ENCODE assay signal across 8 mouse cellular contexts in genomic region chr7:30444971-30445751, GRCm38 (mm10). TPM values are rescaled to one million over a fixed set of nuclear protein-coding genes. Genes with fewer than 3 reads are reported as not detected.
DNase-seq lines count a peak whose midpoint lies in the region; ATAC-seq and TF ChIP-seq lines count a peak whose summit lies in the region.

Gene Aplp1 (minus strand): TSS chr7:30445535.

- H3K4me3 ChIP-seq in ES-Bruce4 (ENCODE audit: low read depth, low read length) = peak within 1 kb of the TSS; percentile 58
- peak within 1 kb of the TSS; percentile 71 for H3K4me3 ChIP-seq in embryonic facial prominence, embryonic 13.5 days
- H3K4me3 ChIP-seq in liver, postnatal 0 days (ENCODE audit: low read depth, low read length) = peak within 1 kb of the TSS; percentile 50
- peak within 1 kb of the TSS; percentile 83 for H3K4me3 ChIP-seq in neural tube, embryonic 15.5 days (replicated peaks)

- H3K27ac ChIP-seq in ES-Bruce4 (ENCODE audit: insufficient read depth, low read length) = peak within 1 kb of the TSS; percentile 40
- H3K27ac ChIP-seq in embryonic facial prominence, embryonic 13.5 days = peak within 1 kb of the TSS; percentile 71
- no peak within 1 kb of the TSS for H3K27ac ChIP-seq in liver, postnatal 0 days (ENCODE audit: low read depth)
- peak within 1 kb of the TSS; percentile 97 for H3K27ac ChIP-seq in neural tube, embryonic 15.5 days (replicated peaks)

- WGBS in embryonic facial prominence, embryonic 13.5 days = 1% methylated on average over 50 of the region's 72 CpGs
- WGBS in large intestine, adult 2 months = 2% methylated on average over 71 of the region's 72 CpGs
- 1% methylated on average over 42 of the region's 72 CpGs for WGBS in liver, postnatal 0 days (ENCODE audit: insufficient replicate concordance)
- WGBS in neural tube, embryonic 15.5 days = under 1% methylated on average over 57 of the region's 72 CpGs

- DNase-seq in adrenal gland, postnatal 14 days = peak; percentile 76
- peak; percentile 60 to 66 for DNase-seq in heart, postnatal 36 days
- DNase-seq in large intestine, adult 2 months (ENCODE audit: low read depth, low spot score) = no peak
- peak; percentile 49 for DNase-seq in liver, postnatal 0 days
- no peak for DNase-seq in spleen, adult 12 weeks (ENCODE audit: low spot score)

- H3K9me3 ChIP-seq in ES-Bruce4 (replicated peaks; ENCODE audit: control insufficient read depth, insufficient read depth, low read length, poor library complexity, severe bottlenecking) = peaks cover 9% of the 10 kb centered on the region
- no peaks in the 10 kb centered on the region for H3K9me3 ChIP-seq in embryonic facial prominence, embryonic 13.5 days
- H3K9me3 ChIP-seq in liver, postnatal 0 days (ENCODE audit: low read length) = no peaks in the 10 kb centered on the region
- no peaks in the 10 kb centered on the region for H3K9me3 ChIP-seq in neural tube, embryonic 15.5 days (replicated peaks)

- 0 out of 2 replicates have a peak, but pooled peaks have one; percentile 53 for TF ChIP-seq EP300 in ES-Bruce4 (IDR thresholded peaks at IDR 0.05; ENCODE audit: insufficient read depth, low read depth, low read length)
- no peak for TF ChIP-seq EP300 in liver, postnatal 0 days (IDR thresholded peaks at IDR 0.05; ENCODE audit: low read depth)

- no peak for ATAC-seq in embryonic facial prominence, embryonic 13.5 days (ENCODE audit: insufficient number of reproducible peaks, insufficient read depth, low FRiP score, low TSS enrichment, low read depth)
- peak; percentile 41; the same call in 1 of the 2 replicates for ATAC-seq in liver, postnatal 0 days
- peak; percentile 87 for ATAC-seq in neural tube, embryonic 15.5 days (ENCODE audit: low FRiP score)

- no peaks in the 10 kb centered on the region for H3K4me1 ChIP-seq in ES-Bruce4 (ENCODE audit: control insufficient read depth, insufficient read depth, low read length)
- H3K4me1 ChIP-seq in embryonic facial prominence, embryonic 13.5 days = peaks cover 14% of the 10 kb centered on the region
- peaks cover 12% of the 10 kb centered on the region for H3K4me1 ChIP-seq in liver, postnatal 0 days (ENCODE audit: insufficient read depth)
- H3K4me1 ChIP-seq in neural tube, embryonic 15.5 days = peaks cover 43% of the 10 kb centered on the region

- H3K4me2 ChIP-seq in embryonic facial prominence, embryonic 13.5 days = peak within 1 kb of the TSS; percentile 78
- H3K4me2 ChIP-seq in liver, postnatal 0 days (ENCODE audit: low read depth, low read length) = peak within 1 kb of the TSS; percentile 83
- H3K4me2 ChIP-seq in neural tube, embryonic 15.5 days = peak within 1 kb of the TSS; percentile 84

- TF ChIP-seq POLR2A in ES-Bruce4 (IDR thresholded peaks at IDR 0.05; ENCODE audit: insufficient read depth, low read length) = no peak

- intact Hi-C loops in heart, postnatal 36 days (cut with DNase I) = no loop called here

- TF ChIP-seq CTCF in ES-Bruce4 (IDR thresholded peaks at IDR 0.05; ENCODE audit: low read depth, low read length) = no peak
- no peak for TF ChIP-seq CTCF in liver, postnatal 0 days (IDR thresholded peaks at IDR 0.05; ENCODE audit: low read depth)

- H3K27me3 ChIP-seq in ES-Bruce4 (ENCODE audit: control insufficient read depth, insufficient read depth, low read length, poor library complexity, severe bottlenecking) = no peaks in the 10 kb centered on the region
- peaks cover 17% of the 10 kb centered on the region for H3K27me3 ChIP-seq in embryonic facial prominence, embryonic 13.5 days
- peaks cover 28% of the 10 kb centered on the region for H3K27me3 ChIP-seq in liver, postnatal 0 days (ENCODE audit: insufficient read depth, low read length)
- H3K27me3 ChIP-seq in neural tube, embryonic 15.5 days (replicated peaks) = no peaks in the 10 kb centered on the region

- peaks cover 11% of the 10 kb centered on the region; the same call in 1 of the 2 replicates for H3K36me3 ChIP-seq in ES-Bruce4 (ENCODE audit: control insufficient read depth, insufficient read depth, low read length, poor library complexity, severe bottlenecking)
- H3K36me3 ChIP-seq in embryonic facial prominence, embryonic 13.5 days = peaks cover 22% of the 10 kb centered on the region
- H3K36me3 ChIP-seq in liver, postnatal 0 days (replicated peaks; ENCODE audit: insufficient read depth, low read length) = no peaks in the 10 kb centered on the region
- peaks cover 28% of the 10 kb centered on the region for H3K36me3 ChIP-seq in neural tube, embryonic 15.5 days

- peak within 1 kb of the TSS; percentile 29 for H3K9ac ChIP-seq in ES-Bruce4 (ENCODE audit: low read depth, poor library complexity, severe bottlenecking)
- H3K9ac ChIP-seq in embryonic facial prominence, embryonic 13.5 days = peak within 1 kb of the TSS; percentile 84
- no peak within 1 kb of the TSS; the same call in 1 of the 2 replicates for H3K9ac ChIP-seq in liver, postnatal 0 days (replicated peaks)
- peak within 1 kb of the TSS; percentile 97 for H3K9ac ChIP-seq in neural tube, embryonic 15.5 days (replicated peaks)

RNA-seq across cellular contexts. Expression of gene Aplp1, which starts in this region (rescaled TPM):
- polyA plus RNA-seq in ES-Bruce4 (2011; ENCODE audit: insufficient read depth, insufficient read length, low read depth, missing spikeins) = 70.6 and 78.2 TPM in 2 replicates
- 21.3 and 28.3 TPM in 2 replicates for total RNA-seq in adrenal gland, postnatal 14 days (2021)
- 53.4 and 54.1 TPM in 2 replicates for polyA plus RNA-seq in embryonic facial prominence, embryonic 13.5 days (2015; fragmentation: Nextera tagmentation; extraction: Ambion mirVana)
- 1 to 10 TPM; 2.7 to 3.1 TPM for total RNA-seq in heart, postnatal 36 days (2021)
- polyA plus RNA-seq in large intestine, adult 2 months (2012; rRNA removed) = 54.6 and 86.3 TPM in 2 replicates
- 1.2 and 1.6 TPM in 2 replicates for polyA plus RNA-seq in liver, postnatal 0 days (2015; fragmentation: Nextera tagmentation; extraction: Ambion mirVana)
- 577 and 709 TPM in 2 replicates for polyA plus RNA-seq in neural tube, embryonic 15.5 days (2015; fragmentation: Nextera tagmentation; extraction: Ambion mirVana)

Comparison
In these comparisons a context has a peak if more than half of its experiments do, and no peak if none do; other contexts are left out.
1. RNA of gene Aplp1 (polyA plus RNA-seq): 577 to 709 TPM in neural tube, embryonic 15.5 days, 70.6 to 78.2 TPM in ES-Bruce4, 54.6 to 86.3 TPM in large intestine, adult 2 months and 53.4 to 54.1 TPM in embryonic facial prominence, embryonic 13.5 days; 1.2 to 1.6 TPM in liver, postnatal 0 days; every median in the first group is over 10 times any median in the second.
2. DNase-seq: peak in adrenal gland, postnatal 14 days (single experiment), heart, postnatal 36 days (2 of 2) and liver, postnatal 0 days (single experiment); none in large intestine, adult 2 months (single experiment) and spleen, adult 12 weeks (single experiment).
3. Peak in every context shown above with its lines, with median percentiles within 50 percentile points of each other: H3K4me3 ChIP-seq and H3K4me2 ChIP-seq.